Mouse (Mus musculus) G1E (cell line): ENCODE data around the gene Zfp760.
"Not testable (repeated sequence)": the region's sequence is repeated elsewhere in the genome, so short reads cannot be mapped to it uniquely, and the experiment has no call there.

Experiments used
- CTCF ChIP-seq: IDR thresholded peaks from 2 replicates; pipeline ENCODE4 v1.5.1; 2012; ENCODE audit warnings: low read depth, low read length, inconsistent platforms, mixed read lengths
- GATA1 ChIP-seq: IDR thresholded peaks from 2 replicates; pipeline ENCODE4 v1.6.1; 2012; ENCODE audit warnings: borderline replicate concordance, low read length, inconsistent platforms, mixed read lengths
- GATA2 ChIP-seq: IDR thresholded peaks from 2 replicates; pipeline ENCODE4 v1.6.1; 2012; ENCODE audit warnings: low read depth, low read length, inconsistent platforms, borderline replicate concordance
- POLR2AphosphoS5 ChIP-seq: IDR thresholded peaks from 2 replicates; pipeline ENCODE4 v1.6.1; 2012; ENCODE audit warnings: low read depth, low read length, inconsistent platforms; ENCODE audit not compliant: insufficient replicate concordance
- TAL1 ChIP-seq: conservative IDR thresholded peaks from 2 replicates; pipeline ENCODE4 v1.6.1; 2012; ENCODE audit warnings: low read depth, low read length, inconsistent platforms, mixed read lengths

- not testable (repeated sequence) for TF ChIP-seq CTCF, TAL1, GATA1, POLR2AphosphoS5, GATA2
These were observed 27.5 kb upstream of the Zfp760 start for GRCm38 (mm10) chr17:21680019-21680376.
